Mouse (Mus musculus) Patski (cell line): ENCODE measurements around the gene Pold1. TPM values are rescaled to one million over a fixed set of nuclear protein-coding genes. Genes with fewer than 3 reads are reported as not detected.
A peak's percentile ranks its signal among the peaks of the same experiment; 100 is the strongest.

Experiments used
- ATAC-seq: fragments of 100-300 bp; one replicate; pipeline ENCODE4 v1.8.0; 2021
- CTCF ChIA-PET: fragments of 350-600 bp; sonication (Branson Sonifier 250); formaldehyde crosslinking; loops from one replicate; lab custom pipeline; 2022; ENCODE audit warnings: inconsistent platforms; lab: Charles Lee
- POLR2A ChIA-PET: fragments of 350-600 bp; sonication (Branson Sonifier 250); formaldehyde crosslinking; loops from one replicate; lab custom pipeline; 2022; ENCODE audit warnings: antibody characterized with exemption, inconsistent platforms; lab: Charles Lee
- DNase-seq: peaks from one replicate; pipeline ENCODE4 v3.0.0-alpha.2; 2011; ENCODE audit warnings: low read depth, low spot score
- H3K27me3 ChIP-seq: fragments of 371-371 bp; one replicate; pipeline ENCODE4 v1.5.1; 2021
- CTCF ChIP-seq: fragments of 100-300 bp; IDR thresholded peaks from one replicate; pipeline ENCODE4 v1.5.1; 2021
- in situ Hi-C: fragments of 300-500 bp; cut with MboI; formaldehyde crosslinking; loops from 3 replicates; pipeline ENCODE4 v1.11.1; 2018; ENCODE audit warnings: low pct_unique_long_range_greater_than_20kb, mixed read lengths
- polyA plus RNA-seq: library from polyadenylated mRNA; unstranded; gene quantifications from one replicate; pipeline ENCODE4 v1.2.3, GENCODE M21; 2021

Pold1 gene
- polyA plus RNA-seq, 1 experiment from 2014 or later, result 30.9 TPM

- ChIA-PET CTCF (interaction anchor here (1.2 kb wide), 1 partner anchor 11 kb away, joined by 3 read pairs; no protein-coding TSS in a partner anchor), POLR2A (no interaction called here)
- in situ Hi-C loops, result no loop called here
- TF ChIP-seq CTCF, result no peak
- peaks cover 19% of the 10 kb centered on the region for H3K27me3 ChIP-seq
- DNase-seq, result no peak
- no peak for ATAC-seq
Observed at GRCm38 (mm10) chr7:44582709-44583108, 34.1 kb upstream of the Pold1 start.

GRCm38 (mm10) chr7:44581637-44582036 is 33.0 kb upstream of the Pold1 start:
- peaks cover 14% of the 10 kb centered on the region for H3K27me3 ChIP-seq
- POLR2A ChIA-PET, result interaction anchor here (0.7 kb wide), 1 partner anchor 208 kb away, joined by 3 read pairs; no protein-coding TSS in a partner anchor
- CTCF ChIA-PET, result no interaction called here
- no peak for ATAC-seq
- DNase-seq, result no peak
- in situ Hi-C loops, result no loop called here
- TF ChIP-seq CTCF, result no peak

- no peak for TF ChIP-seq CTCF
- ATAC-seq, result no peak
- no peaks in the 10 kb centered on the region for H3K27me3 ChIP-seq
- DNase-seq, result no peak
- CTCF ChIA-PET, result no interaction called here
- POLR2A ChIA-PET, result no interaction called here
- in situ Hi-C loops, result loop anchor here (5.0 kb wide), 1 partner anchor 66 kb away; no protein-coding TSS in a partner anchor
Observed at GRCm38 (mm10) chr7:44576333-44576844, 27.7 kb upstream of the Pold1 start.

- in situ Hi-C loops, result no loop called here
Observed at GRCm38 (mm10) chr7:44572956-44573484, 24.4 kb upstream of the Pold1 start.

GRCm38 (mm10) chr7:44572213-44572701 is 23.6 kb upstream of the Pold1 start, which contains the start of gene Napsa:
Gene Napsa, plus strand, starts transcription at chr7:44572380.
- ChIA-PET POLR2A (no interaction called here), CTCF (interaction anchor here (1.2 to 1.5 kb wide), 2 partner anchors 8 to 11 kb away, joined by 3 read pairs; no protein-coding TSS in a partner anchor)
- H3K27me3 ChIP-seq, result peaks cover 9% of the 10 kb centered on the region
- DNase-seq (no peak), ATAC-seq (no peak)
- no peak for TF ChIP-seq CTCF
- in situ Hi-C loops, result no loop called here

More at GRCm38 (mm10) chr7:44572956-44573484, 24.4 kb upstream of the Pold1 start:
- CTCF ChIA-PET, result interaction anchor here (1.5 kb wide), 1 partner anchor 9 kb away, joined by 3 read pairs; no protein-coding TSS in a partner anchor
- peaks cover 9% of the 10 kb centered on the region for H3K27me3 ChIP-seq
- TF ChIP-seq CTCF, result no peak
- POLR2A ChIA-PET, result no interaction called here
- DNase-seq, result no peak
- ATAC-seq, result no peak

- peaks cover 9% of the 10 kb centered on the region for H3K27me3 ChIP-seq
- ChIA-PET CTCF (interaction anchor here (1.2 to 1.4 kb wide), 2 partner anchors 11 kb away, joined by 3 to 5 read pairs; no protein-coding TSS in a partner anchor), POLR2A (no interaction called here)
- DNase-seq (no peak), ATAC-seq (no peak)
- no peak for TF ChIP-seq CTCF
- in situ Hi-C loops, result no loop called here
Observed at GRCm38 (mm10) chr7:44571811-44572210, 23.2 kb upstream of the Pold1 start.

GRCm38 (mm10) chr7:44570989-44571388 is 22.3 kb upstream of the Pold1 start:
- no peak for ATAC-seq
- no peak for TF ChIP-seq CTCF
- ChIA-PET POLR2A (no interaction called here), CTCF (interaction anchor here (1.2 to 1.4 kb wide), 2 partner anchors 11 to 12 kb away, joined by 3 to 5 read pairs; no protein-coding TSS in a partner anchor)
- DNase-seq, result no peak
- in situ Hi-C loops, result no loop called here
- peaks cover 9% of the 10 kb centered on the region for H3K27me3 ChIP-seq

GRCm38 (mm10) chr7:44568803-44569202 is 20.2 kb upstream of the Pold1 start:
- no peak for TF ChIP-seq CTCF
- POLR2A ChIA-PET, result no interaction called here
- CTCF ChIA-PET, result no interaction called here
- in situ Hi-C loops, result no loop called here
- DNase-seq, result no peak
- ATAC-seq, result no peak
- peaks cover 9% of the 10 kb centered on the region for H3K27me3 ChIP-seq

GRCm38 (mm10) chr7:44565414-44565813 is 16.8 kb upstream of the Pold1 start:
- ChIA-PET POLR2A (no interaction called here), CTCF (no interaction called here)
- in situ Hi-C loops, result no loop called here
- no peak for ATAC-seq
- no peak for DNase-seq
- peaks cover 4% of the 10 kb centered on the region for H3K27me3 ChIP-seq
- no peak for TF ChIP-seq CTCF

- CTCF ChIA-PET, result interaction anchor here (0.7 to 1.2 kb wide), 2 partner anchors 9 to 42 kb away, joined by 3 read pairs; no protein-coding TSS in a partner anchor
- POLR2A ChIA-PET, result no interaction called here
- peak; percentile 10 for ATAC-seq
- TF ChIP-seq CTCF, result no peak
- in situ Hi-C loops, result no loop called here
- no peaks in the 10 kb centered on the region for H3K27me3 ChIP-seq
- no peak for DNase-seq
Observed at GRCm38 (mm10) chr7:44564486-44564885, 15.8 kb upstream of the Pold1 start.

- DNase-seq (no peak), ATAC-seq (no peak)
- POLR2A ChIA-PET, result interaction anchor here (0.7 kb wide), 1 partner anchor 294 kb away, joined by 3 read pairs; the partner anchor contains the start of gene Pnkp
- H3K27me3 ChIP-seq, result no peaks in the 10 kb centered on the region
- in situ Hi-C loops, result no loop called here
- CTCF ChIA-PET, result interaction anchor here (0.9 to 1.2 kb wide), 2 partner anchors 34 to 41 kb away, joined by 3 read pairs; no protein-coding TSS in a partner anchor
- TF ChIP-seq CTCF, result no peak
Observed at GRCm38 (mm10) chr7:44563284-44563683, 14.6 kb upstream of the Pold1 start.
